Mouse (Mus musculus): ENCODE measurements around the gene Muc1.
"Not testable (repeated sequence)": the region's sequence is repeated elsewhere in the genome, so short reads cannot be mapped to it uniquely, and the experiment has no call there.

The Muc1 gene

DNA sequence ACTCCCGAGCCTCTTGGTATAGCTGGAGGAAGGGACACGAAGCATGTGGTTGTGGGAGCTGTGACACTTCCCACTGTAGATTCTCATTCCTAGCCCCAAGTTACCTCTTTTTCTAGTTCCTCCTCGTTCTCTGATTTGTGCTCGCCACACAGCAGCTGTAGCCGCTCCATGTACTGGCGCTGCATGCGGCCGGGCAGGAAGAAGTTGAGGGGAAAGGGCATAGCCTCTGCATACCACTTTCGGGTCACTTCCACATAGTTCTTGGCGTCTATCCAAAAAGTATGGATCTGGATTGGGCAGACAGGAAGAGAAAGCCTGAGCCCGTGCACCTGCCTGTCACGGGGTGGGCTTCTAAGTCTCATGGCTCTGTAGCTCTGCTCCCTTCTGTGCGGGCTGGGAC lies 18.7 kb upstream of the Muc1 start:
- peak in 1 of 2 experiments; percentile 8 for DNase-seq (ENCODE audit: low spot score in 2 of 2)

DNA sequence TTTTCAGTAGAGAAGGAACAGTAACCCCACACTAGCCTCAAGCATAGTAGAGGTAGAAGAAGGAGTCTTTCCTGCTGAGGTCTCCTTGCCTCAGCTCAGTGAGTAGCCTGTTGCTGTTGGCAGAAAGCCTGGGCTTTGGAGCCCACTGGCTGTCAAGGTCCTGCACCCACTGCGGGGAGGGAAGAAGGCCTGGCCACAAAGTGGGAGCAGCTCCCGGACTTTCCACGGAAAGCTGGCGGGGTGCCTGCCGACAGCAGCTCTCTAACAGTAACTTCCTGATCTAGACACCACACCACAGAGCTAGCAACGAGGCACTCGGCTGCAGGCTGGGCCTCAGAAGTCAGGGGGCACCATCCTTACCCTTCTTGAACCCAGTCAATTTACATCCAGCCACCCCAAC lies 18.1 kb upstream of the Muc1 start:
- DNase-seq (ENCODE audit: low spot score in 2 of 2), result peak in 1 of 2 experiments; percentile 30

DNA sequence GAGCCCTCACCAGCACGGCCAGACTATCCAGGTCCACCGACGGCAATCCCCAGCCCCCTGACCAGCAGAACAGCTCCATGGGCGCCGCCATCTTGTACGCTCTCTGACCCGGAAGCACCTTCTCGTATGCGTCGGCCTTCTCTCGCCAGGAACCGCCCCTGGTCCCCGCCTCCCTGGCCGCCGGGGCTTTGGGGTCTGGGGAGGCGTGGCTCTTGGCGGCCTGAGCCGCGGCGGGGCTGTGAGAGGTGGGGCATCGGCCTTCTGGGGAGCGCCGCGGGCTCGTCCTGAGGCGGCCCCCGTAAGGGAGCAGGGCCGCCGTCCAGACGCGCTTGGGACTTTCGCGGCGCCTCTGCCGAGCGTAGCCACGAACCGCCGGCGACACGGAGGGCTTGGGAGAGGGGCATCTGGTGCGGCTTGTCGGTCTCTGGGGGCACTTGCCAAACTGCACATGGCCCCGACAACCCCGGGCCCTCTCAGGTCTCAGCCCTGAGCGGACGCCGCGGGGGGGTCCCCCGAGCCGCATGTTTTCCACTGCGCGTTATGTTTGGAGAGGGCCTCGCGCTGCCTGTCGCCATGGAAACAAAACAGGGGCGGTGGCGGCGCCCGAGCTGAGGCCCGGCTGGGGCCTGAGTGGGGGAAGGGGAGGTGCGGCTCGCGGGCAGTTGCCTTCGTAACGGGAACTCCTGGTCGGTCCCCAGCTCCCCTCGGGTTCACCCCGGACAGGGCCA lies 14.9 kb upstream of the Muc1 start:
- peak; percentile 86 to 90 for DNase-seq (ENCODE audit: low spot score in 2 of 2)

DNA sequence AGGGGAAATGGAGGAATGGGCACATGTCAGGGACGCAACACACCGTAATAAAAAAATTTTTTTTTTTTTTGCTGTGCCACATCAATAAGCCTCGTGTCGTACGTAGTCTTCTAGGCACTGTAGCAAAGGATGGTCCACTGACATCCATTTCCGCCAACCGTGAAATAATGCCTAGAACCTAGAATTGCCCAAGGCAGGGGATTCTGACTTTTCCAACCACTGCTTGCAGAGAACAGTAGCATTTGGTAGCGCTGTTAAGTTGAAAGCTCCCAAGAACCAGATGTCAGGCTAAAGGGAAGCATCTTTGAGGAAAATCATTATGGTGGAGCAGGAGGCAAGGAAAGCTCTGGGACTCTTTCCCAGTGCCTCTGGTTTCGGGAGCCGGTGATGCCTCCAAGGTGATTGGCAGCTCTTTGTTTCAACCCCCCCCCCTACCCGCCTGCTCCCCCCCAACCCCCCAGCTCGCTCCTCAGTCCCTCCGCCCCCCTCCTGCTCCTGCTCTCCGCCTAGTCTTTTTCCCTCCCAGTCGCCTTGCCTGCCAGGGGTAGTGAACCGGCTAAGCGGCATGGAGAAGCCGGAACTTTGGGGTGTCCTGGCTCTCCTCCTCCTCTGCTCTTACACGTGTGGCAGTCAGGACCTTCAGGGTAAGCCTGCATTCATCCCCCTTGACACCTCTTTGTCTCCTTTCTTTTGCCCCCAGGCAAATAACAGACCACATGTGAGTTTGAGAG lies 14.0 kb upstream of the Muc1 start, which contains the start of gene Thbs3:
Gene Thbs3, plus strand, starts transcription at position 500 of the 731 bp plus-strand sequence.
- DNase-seq (ENCODE audit: low spot score in 2 of 2), result peak in 1 of 2 experiments; percentile 34

DNA sequence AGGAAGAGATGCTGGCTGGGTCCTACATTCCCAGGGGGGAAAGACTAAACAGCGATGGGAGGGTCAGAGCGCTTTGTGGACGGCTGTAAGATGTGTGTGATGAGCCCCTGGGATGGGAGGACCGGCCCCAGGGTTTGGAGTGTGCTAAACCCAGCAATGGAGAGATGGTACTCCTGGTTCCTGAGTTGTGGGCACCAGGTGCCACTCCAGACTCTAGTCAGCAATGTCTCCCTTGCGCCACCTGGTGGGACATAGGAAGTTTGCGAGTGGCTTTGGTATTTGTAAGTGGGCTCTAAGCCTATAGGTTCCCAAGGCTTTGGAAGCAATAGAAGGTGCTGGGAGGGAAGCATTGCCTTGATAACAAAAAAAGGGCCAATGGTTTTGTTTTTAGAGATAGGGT lies 13.0 kb upstream of the Muc1 start:
- DNase-seq (ENCODE audit: low spot score in 2 of 2), result peak; percentile 74 to 81

DNA sequence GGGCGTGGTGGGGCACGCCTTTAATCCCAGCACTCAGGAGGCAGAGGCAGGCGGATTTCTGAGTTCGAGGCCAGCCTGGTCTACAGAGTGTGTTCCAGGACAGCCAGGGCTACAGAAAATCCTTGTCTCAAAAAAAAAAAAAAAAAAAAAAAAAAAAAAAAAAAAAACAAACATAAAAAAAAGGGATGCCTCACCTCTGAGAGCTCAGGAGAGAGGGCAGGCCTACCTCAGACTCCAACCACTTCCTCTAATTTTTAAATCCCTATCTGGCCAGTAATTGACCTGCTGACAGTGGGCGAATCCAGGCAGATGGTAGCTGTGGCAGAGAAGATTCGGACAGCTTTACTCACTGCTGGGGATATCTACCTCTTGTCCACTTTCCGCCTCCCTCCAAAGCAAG lies 12.4 kb upstream of the Muc1 start:
- not testable (repeated sequence) for DNase-seq (ENCODE audit: low spot score in 2 of 2)

DNA sequence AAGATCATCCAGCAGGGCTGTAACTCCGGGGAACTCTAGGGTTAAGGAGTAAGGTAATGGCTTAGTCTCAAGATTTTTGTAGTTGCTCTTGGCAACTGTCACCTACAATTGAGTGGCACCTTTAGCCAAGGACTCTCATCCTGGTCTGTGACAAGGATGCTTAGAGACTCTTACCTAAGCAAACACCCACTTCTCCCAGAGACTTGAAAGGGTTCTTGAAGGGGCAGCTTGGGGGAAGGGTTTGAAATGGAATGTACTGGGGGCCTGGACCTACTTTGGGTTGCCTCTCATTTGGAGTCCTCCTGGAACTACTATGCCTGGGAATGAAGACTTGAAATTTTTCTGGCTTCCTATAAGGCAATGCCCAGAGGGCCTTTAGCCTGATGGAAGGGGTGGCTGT lies 10.6 kb upstream of the Muc1 start:
- DNase-seq (ENCODE audit: low spot score in 2 of 2), result no peak

DNA sequence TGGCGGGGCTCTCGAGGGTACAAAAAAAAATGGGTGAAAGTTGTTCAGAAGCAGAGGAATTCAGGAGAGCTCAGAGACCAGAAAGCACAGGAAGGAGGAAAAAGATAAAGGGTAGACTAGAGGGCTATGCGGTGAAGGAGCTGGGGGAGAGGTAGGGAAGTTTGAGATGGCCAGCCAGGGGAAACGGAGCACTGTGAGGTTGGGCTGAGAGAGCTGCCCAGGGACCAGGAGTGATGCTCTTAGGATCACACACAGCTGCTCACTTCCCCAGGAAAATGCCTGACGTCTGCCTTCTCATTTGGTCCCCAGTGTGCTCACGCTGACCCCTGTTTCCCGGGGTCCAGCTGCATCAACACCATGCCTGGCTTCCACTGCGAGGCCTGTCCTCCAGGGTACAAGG lies 9.3 kb upstream of the Muc1 start:
- DNase-seq (ENCODE audit: low spot score in 2 of 2), result no peak

DNA sequence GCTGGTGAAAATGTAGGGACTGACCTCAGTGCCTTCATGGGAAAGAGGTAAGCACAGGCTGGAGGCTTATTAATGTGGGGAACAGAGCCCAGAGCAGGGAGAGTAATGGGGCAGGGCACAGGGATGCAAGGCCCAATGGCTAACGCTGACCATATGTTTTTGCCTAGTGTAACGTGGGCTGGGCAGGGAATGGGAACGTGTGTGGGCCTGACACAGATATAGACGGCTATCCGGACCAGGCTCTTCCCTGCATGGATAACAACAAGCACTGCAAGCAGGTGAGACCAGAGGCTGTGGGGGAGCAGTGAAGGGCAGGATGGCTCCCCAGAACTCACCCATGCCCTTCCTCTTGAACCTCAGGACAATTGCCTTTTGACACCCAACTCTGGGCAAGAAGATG lies 7.7 kb upstream of the Muc1 start:
- no peak for DNase-seq (ENCODE audit: low spot score in 2 of 2)

DNA sequence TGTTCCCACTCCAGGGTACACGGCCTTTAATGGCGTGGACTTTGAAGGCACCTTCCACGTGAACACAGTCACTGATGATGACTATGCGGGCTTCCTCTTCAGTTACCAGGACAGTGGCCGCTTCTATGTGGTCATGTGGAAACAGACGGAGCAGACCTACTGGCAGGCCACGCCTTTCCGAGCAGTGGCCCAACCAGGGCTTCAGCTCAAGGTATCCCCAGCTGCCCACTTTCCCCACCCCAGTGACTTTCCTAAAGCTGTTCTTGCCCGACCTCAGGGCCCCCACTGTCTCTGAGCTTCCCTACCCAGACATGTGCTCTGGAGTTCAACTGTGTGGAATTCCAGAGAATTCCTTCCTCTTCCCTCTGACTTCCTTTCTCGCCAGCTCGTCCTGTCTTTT lies 4.1 kb upstream of the Muc1 start:
- no peak for DNase-seq (ENCODE audit: low spot score in 2 of 2)

DNA sequence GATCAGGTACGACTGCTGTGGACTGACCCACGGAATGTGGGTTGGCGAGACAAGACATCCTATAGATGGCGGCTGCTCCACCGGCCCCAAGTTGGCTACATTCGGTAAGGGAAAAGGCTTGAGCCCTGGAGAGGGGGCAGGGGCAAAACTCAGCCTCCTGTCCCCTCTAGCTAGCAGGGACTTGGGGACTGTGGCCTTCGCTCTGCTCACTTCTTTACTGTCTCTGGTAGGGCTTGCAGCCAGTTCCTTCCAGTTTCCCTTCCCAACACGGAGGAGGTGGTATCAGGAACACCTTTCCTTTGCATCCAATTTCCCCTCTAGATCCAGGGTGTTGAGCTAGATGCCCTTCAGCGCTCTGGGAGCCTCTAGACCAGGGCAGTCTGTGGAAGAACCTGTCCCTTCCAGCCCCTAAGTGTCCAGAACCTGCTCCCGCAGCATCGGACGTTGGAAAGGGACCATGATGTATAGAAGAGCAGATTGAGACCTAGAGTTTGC lies 3.5 kb upstream of the Muc1 start:
- no peak for DNase-seq (ENCODE audit: low spot score in 2 of 2)

DNA sequence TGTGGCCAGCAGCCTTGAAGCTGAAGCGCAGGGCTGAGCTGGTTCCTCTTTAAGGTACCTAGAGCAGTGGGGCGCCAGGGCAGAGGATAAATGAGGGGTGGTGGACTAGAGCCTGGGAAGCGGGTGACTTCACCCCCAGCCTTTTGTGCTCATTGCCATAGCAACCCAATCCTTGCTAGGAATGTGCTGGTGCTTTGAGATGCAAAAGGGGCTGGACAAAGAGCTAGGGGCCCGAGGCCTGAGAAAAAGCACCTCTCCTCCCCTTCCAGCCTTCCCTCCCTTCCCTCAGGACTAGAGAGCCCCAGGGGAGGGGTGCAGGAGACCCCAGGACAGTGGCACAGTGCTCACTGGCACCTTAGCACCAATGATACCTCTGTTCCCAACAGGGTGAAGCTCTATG lies 2.9 kb upstream of the Muc1 start:
- DNase-seq (ENCODE audit: low spot score in 2 of 2), result peak in 1 of 2 experiments; percentile 48

DNA sequence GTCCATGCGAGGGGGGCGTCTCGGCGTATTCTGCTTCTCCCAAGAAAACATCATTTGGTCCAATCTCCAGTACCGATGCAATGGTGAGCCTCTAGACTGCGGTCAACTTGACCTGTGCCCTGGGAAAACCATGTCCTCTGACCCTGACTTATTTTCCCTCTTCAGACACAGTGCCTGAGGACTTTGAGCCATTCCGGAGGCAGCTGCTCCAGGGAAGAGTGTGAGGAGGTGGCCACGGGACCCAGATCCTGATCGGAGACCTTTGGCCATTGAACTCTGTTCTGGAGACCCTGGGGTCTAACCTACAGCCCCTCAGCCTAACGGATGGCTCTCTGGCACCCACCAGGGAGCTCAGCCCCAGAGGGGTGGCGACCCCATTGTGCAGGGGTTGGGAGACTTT lies 2.5 kb upstream of the Muc1 start:
- no peak for DNase-seq (ENCODE audit: low spot score in 2 of 2)

DNA sequence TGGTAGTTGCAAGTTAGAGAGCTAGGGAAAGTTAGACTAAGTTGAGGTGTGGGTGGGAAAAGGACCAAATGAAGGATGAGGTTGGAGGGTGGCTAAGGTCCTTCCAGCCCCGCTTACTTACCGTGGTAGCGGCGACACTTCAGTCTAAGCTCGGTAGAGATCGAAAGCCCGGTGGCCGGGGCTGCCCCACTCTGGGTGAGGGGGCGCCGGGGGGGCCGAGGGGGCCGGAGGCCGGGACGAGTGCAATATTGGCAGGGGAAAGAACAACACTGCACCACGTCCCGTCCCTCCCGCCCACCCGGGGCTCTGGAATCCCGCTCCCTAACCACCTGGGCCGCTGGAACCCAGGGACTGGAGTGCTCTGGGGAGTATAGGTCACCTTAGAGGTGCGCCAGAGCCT lies 2.0 kb upstream of the Muc1 start, which contains the start of gene Mtx1:
Gene Mtx1, minus strand, starts transcription at position 189 of the 400 bp plus-strand sequence.
- no peak for DNase-seq (ENCODE audit: low spot score in 2 of 2)

DNA sequence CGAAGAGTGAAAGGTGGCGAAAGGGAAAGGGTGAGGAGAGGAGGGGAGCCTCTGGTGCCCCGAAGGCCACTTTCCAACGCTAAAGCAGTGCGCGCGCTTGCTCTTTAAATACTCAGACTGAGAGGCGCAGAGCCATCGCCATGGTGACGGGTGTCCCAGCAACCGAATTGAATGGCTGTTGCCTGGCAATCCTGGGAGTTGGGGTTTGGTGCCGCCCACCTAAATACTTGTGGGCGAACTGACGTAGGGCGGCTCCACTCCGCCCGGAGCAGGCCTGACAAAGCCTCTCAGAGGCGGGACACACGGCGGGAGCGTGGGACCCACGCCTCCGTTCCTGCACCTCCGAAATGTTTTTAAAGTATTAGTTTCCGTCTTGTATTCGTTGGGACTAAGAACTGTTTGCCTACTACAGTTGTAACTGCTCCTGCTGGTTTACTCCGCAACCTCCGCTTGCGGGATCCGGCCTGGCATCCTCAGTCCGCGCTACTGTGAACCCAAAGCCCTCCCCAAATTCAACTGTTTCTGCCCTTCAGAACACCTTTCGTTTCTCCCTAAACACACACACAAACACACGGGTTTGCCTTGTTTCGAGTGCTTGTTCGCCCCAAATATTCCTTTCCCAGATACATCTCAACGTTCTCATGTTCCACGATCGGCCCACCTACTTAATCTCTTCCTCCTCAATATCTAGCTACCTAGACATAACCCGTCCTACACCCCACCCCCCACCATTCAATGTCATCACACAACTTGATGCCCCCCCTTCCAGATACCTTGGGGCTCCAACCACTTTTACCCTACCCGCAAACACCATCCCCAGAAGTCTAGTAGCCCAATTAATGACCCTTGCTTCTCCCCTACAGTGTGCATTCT lies 1.3 kb upstream of the Muc1 start:
- DNase-seq (ENCODE audit: low spot score in 2 of 2), result peak; percentile 89 to 90

DNA sequence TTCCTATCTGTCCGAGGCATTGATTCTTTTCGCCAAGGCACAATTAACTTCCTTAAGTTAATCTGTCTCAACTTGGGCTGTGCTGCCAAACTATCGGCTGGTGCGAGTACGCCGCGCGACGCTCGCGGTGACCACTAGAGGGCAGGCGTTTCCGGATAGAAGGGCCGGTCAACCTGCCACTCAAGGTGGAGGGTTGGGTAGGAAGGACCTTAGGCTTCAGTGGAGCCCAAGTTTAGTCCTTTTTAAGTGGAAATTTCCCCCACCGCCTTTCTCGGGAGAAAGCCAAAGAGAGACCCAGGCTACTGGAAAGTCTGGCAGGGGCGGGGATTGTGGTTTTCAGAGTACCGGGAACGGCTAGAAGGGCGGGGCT lies 692 bp upstream of the Muc1 start:
- peak; percentile 59 to 72 for DNase-seq (ENCODE audit: low spot score in 2 of 2)

DNA sequence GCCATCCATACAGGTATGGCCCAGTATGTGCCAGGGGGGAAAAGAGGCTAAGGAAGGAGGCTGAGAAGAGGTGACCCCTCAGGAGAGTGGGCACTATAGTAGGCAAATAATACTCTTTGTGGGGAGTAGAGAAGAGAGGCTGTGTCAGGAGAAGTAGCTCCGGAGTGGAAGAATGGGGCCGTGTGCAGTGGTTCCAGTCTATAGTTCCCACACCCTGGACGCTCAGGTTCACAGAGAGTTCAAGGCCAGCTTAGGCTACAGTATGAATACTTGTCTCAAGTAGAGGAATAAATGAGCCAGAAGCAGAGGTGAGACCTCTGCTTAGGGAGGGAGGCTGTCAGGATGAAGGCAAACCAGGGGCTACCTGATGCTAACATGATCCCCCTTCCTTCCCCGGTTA lies 419 bp downstream of the Muc1 start:
- no peak for DNase-seq (ENCODE audit: low spot score in 2 of 2)

DNA sequence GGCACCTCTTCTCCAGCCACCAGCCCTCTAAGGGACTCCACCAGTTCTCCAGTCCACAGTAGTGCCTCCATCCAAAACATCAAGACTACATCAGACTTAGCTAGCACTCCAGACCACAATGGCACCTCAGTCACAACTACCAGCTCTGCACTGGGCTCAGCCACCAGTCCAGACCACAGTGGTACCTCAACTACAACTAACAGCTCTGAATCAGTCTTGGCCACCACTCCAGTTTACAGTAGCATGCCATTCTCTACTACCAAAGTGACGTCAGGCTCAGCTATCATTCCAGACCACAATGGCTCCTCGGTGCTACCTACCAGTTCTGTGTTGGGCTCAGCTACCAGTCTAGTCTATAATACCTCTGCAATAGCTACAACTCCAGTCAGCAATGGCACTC lies 1.7 kb downstream of the Muc1 start:
- DNase-seq (ENCODE audit: low spot score in 2 of 2), result no peak

DNA sequence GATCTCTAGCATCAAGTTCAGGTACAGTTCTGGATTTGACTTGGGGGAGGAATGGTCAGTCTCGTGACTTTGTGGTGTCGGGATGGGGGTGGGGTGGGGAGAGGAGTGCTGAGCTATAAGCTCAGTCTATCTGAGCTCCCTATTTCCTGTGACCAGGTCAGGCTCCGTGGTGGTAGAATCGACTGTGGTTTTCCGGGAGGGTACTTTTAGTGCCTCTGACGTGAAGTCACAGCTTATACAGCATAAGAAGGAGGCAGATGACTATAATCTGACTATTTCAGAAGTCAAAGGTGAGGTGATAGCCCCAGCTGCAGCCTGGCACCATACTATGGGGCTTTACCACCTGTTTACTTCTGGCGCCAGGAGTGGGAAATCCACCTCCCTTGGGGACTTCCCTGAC lies 2.5 kb downstream of the Muc1 start:
- DNase-seq (ENCODE audit: low spot score in 2 of 2), result no peak

DNA sequence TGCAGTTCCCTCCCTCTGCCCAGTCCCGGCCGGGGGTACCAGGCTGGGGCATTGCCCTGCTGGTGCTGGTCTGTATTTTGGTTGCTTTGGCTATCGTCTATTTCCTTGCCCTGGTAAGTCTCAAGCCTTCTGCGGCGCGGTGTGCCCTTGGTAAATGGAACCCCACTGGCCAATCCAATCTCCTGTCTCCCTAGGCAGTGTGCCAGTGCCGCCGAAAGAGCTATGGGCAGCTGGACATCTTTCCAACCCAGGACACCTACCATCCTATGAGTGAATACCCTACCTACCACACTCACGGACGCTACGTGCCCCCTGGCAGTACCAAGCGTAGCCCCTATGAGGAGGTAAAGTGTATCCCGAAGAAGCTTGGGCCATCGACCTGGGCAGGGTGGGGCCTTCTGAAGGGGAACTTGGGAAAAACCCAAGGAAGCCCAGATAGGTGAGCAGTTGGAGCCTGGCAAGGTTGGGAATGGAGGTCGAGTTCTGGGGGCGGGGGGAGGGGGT lies 3.0 kb downstream of the Muc1 start:
- DNase-seq (ENCODE audit: low spot score in 2 of 2), result no peak

DNA sequence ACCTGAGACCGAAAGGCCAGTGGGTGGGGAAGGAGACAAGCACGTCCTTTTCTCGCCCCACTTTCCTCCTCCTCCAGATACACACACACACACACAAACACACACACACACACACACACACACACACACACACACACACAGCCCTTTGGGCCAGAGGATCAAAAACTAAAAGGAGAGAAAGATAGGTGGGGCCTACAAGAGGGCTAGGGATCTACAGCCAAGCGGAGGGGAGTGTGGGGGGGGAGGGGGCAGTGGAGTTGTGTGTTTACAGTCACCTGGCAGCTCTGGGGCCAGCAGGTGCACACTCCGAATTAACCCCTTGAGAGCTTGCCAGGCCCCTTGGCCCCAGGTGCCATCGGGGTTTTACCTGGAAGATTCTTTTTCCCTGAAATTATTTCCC lies 3.8 kb downstream of the Muc1 start:
- DNase-seq (ENCODE audit: low spot score in 2 of 2), result no peak

DNA sequence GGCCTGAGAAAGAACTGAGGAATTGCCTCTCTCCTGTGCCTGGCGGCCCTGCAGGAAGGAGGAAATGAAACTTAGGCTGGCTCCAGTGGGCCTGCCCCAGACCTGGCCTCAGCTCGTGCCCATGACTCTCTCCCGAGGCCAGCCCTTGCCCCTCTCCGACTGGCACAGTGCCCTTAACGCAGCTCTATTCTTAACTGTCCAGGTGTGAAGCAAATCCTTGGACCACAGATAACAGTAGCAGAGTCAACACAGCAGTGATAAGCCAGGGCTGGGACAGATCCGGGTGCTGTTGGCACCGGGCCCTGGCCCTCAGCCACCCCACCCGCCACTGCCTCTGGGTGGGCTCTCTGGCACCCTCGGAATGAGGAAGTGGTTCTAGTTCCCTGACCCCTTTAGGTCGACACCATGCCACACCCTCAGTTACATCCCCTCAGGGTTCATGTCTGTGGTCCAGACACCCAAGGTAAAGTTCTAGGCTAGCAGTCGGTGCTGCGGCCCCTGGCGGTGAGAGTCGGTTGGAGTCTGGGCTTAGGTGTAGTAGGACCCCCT lies 4.8 kb downstream of the Muc1 start:
- DNase-seq (ENCODE audit: low spot score in 2 of 2), result no peak
